Mouse (Mus musculus) brain, adult 2 months (tissue): ENCODE data around the gene Nhlrc3.

Experiments used
- DNase-seq: peaks from one replicate; pipeline ENCODE4 v3.0.0; 2011; ENCODE audit warnings: low read depth, low spot score

Nhlrc3 gene

GRCm38 (mm10) chr3:53454561-53454960 is 8.6 kb downstream of the Nhlrc3 start:
- no peak for DNase-seq

DNA sequence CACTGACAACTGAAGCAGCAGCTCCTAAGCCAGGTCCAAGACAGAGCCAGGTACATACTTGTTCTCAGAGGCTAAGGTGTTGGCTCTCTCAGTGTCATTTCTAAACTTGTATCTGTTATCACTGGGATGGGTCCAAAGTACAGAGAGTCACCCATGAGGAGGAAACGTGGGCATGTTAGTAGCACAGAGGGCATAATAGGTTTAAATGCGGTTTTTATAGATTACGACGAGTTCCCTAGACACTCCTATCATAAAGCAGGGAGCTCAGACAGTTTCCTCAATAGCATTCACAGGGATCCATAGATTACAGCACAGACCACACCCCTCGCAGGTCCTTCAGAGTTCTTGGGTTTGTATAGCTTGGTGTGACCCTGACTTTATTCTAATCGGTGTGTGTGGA is 9.1 kb downstream of the Nhlrc3 start:
- DNase-seq: no peak

DNA sequence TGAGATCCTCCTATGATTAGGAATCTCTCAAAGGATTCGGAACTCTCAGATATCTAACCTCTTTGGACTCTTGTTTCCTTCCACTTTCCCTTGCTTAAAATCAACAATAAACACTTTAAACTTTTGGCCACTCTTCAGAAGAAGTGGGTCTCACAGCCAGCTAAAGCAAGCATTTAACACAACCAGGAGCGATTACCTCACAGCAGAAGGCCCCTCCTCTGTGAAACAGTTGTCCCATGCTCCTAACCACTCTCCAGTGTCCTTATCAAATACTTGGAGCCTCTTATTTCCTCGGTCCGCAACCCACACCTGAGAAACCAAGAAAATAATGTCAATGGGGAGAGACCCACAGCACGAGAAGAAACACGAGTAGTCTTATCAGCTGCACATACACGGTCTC is 9.8 kb downstream of the Nhlrc3 start:
- DNase-seq: no peak

GRCm38 (mm10) chr3:53452351-53452750 is 10.8 kb downstream of the Nhlrc3 start:
- DNase-seq: no peak

GRCm38 (mm10) chr3:53450666-53451065 is 12.5 kb downstream of the Nhlrc3 start:
- peak; percentile 76 for DNase-seq

GRCm38 (mm10) chr3:53448208-53448607 is 14.9 kb downstream of the Nhlrc3 start:
- DNase-seq: peak; percentile 95

GRCm38 (mm10) chr3:53446801-53447200 is 16.3 kb downstream of the Nhlrc3 start:
- DNase-seq: no peak

DNA sequence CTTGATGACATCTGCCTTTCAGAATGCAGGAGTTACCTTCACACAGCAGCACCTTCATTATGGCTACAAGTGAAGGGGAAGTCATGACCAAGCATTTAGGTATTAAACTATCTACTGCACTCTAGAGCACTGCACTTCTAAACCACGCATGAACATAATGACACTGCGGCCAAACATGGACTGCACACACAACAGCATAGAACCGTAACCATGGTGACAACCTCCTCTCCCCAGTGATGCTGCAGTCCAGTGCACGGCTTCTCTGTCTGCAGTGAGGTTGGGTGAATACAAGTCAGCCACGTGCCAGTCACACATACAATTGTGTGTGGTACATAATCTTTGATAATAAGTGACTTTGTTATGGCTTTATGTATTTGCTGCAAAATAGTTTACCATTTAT is 17.6 kb downstream of the Nhlrc3 start:
- DNase-seq: no peak

- DNase-seq: no peak
Measured at GRCm38 (mm10) chr3:53436550-53436949, 26.6 kb downstream of the Nhlrc3 start.

DNA sequence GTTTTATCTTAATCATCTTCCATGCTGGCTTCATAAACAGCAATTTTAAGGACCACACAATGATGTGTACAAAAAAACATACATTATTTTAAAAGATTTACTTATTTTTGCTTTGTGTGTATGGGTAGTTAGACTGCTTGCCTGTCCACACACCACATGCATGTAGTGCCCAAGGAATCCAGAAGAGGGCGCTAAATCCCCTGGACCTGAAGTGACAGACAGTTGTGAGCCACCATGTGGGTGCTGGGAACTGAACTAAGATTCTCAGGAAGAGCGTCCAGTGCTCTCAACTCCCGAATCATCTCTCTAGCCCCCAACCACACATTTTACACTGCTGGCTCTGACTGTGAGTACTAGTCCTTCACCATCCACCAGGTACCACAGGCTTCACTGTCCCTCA is 28.5 kb downstream of the Nhlrc3 start:
- no peak for DNase-seq

DNA sequence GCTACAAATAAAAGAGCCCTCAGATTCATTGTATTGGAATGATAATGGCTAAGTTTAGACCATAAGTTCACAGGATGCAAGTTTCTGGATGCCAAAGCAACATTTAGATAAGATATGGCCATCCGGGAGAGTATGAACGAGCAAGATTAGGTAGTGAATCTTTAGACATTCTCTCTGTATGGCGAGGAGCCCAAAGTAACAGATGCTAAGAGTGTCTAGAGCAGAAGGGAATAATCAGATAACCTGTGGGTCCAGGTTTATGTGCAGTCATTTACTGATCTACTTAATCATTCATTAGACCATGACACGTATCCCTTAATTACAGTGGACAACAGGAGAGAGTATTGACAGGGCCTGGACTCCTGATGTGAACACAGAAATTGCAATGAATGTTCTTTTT is 39.6 kb downstream of the Nhlrc3 start:
- DNase-seq: peak; percentile 64

DNA sequence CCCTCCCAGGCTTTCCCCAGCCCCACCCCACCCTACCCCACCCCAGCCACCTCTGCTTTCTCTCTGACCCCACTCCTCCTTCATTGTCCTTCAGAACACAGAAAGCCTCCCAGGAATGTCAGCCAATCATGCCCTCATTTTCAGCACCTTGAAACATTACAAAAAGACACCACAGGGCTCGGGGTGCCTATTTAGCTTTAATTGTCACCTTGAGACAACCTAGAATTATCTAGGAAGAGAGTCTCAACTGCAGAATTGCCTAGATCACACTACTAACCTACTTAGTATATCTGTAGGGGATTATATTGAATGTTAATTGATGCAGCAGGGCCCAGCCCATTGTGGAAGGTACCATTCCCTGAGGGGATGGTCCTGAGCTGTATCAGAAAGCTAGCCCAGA is 40.4 kb downstream of the Nhlrc3 start:
- no peak for DNase-seq

DNA sequence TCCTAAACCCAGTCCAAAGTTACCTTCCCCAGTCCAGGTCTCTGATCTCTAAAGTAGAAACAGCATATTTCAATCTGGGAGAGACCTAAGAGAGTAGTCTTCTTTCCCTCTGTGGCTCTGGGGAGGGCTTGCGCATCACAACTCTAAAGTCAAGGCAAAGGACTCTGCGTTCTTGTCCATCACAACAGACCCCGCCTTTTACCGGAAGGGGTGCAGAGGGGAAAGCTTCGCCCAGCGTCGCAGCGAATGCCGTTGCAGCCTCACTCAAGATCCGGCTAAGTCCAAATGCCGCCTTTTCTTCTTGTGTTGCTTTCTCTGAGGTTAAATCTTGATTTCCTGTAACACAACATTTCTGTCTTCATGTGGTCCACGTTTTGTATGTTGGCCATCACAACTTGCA is 41.5 kb downstream of the Nhlrc3 start:
- no peak for DNase-seq

DNA sequence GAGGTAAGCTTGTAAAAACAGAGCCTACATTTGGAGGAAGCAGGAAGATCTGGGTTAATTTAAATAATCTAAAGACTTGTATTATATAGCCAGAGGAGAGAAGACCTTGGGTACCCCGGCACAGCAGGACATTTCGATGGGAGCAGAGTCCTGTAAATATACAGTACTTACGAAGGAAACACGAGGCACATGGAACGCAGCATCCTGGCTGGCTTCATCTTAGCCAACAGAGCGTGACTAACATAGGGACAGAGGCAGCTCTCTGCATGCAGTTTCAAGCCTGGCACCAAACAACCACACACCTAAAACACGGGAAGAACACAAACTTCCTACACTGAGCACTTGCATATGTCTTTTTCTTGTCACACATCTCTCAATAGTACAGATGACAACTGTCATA is 45.4 kb downstream of the Nhlrc3 start:
- DNase-seq: peak; percentile 66

GRCm38 (mm10) chr3:53416036-53416506 is 47.1 kb downstream of the Nhlrc3 start:
- DNase-seq: peak; percentile 99

GRCm38 (mm10) chr3:53413959-53414358 is 49.2 kb downstream of the Nhlrc3 start:
- DNase-seq: no peak

- DNase-seq: no peak
Measured at GRCm38 (mm10) chr3:53413465-53413864, 49.7 kb downstream of the Nhlrc3 start.

- no peak for DNase-seq
Measured at GRCm38 (mm10) chr3:53412259-53412658, 50.9 kb downstream of the Nhlrc3 start.

- DNase-seq: peak; percentile 31
Measured at GRCm38 (mm10) chr3:53410031-53410430, 53.1 kb downstream of the Nhlrc3 start.

DNA sequence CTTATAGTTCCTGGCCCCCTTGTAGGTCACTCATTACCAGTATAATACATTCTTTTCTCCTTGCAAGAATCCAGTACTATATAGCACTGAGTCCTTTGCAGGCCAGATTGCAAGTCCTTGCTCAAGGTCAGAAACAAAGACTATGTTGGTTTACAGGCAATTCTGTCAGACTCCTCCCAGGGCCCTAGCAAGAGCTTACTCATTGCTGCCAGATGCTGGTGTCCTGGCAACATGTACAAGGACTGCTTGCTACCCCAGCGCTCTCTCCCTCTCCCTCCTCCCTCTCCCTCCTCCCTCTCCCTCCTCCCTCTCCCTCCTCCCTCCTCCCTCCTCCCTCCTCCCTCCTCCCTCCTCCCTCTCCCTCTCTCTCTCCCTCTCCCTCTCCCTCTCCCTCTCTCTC is 56.0 kb downstream of the Nhlrc3 start:
- DNase-seq: peak; percentile 67
